Mouse (Mus musculus) fibroblast of lung, adult 2 months (primary cell): ENCODE data around the gene Pfdn6.
A peak's percentile ranks its signal among the peaks of the same experiment; 100 is the strongest.
"Not testable (repeated sequence)": the region's sequence is repeated elsewhere in the genome, so short reads cannot be mapped to it uniquely, and the experiment has no call there.

ENCODE experiments used
- DNase-seq: peaks from one replicate; pipeline ENCODE4 v3.0.0-alpha.2; 2011; ENCODE audit warnings: low read depth

Pfdn6 gene

DNA sequence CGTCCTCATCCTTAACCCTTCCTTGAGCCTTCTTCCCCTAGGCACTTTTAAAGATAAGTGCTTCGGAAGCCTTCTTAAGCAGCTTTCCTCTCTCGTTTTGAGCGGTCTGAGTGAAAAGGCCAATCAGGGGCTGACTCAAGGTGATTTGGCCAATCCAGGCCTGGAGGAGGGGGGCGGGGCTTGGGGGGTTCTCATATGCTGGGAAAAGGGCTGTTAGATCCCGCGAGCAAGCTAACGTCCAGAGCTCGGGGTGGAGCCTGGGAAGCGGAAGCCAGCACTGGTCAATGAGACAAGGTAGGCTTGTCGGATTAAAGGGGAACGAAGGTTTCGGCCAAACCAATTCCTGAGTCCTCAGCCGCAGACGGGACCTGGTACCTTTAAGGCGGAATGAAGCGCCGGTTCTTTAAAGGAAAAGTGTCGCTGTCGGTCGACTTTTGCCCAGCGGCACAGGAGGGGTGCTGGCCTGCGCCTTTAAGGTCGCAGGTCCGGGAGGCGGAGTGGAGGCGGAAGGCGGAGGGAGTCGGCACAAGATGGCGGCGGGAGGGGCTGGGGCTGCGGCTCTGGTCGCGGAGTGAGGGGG, 24.4 kb downstream of the Pfdn6 start, which contains the start of the genes Tapbp and Zbtb22:
Gene Tapbp, plus strand, starts transcription at position 229 of the 580 bp plus-strand sequence.
Gene Zbtb22, plus strand, starts transcription at position 234 of the 580 bp plus-strand sequence.
- peak; percentile 98 for DNase-seq

DNA sequence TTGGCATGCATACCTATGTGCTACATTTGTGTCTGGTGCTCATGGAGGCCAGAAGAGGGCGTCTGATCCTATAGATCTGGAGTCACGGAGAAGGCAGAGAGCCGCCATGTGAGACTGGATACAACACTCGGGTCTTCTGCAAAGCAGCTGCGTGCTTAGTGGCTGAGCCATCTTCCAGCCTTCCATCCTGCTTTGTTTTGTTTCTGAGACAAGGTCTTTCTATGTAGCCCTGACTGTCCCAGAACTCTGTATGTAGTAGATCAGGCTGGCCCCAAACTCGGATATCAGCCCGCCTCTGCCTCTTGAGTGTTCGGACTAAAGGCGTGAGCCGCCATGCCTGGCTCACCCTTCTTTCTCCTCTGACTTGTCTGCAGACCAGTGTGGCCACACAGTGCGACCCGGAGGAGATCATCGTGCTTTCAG, 25.2 kb downstream of the Pfdn6 start:
- no peak for DNase-seq

DNA sequence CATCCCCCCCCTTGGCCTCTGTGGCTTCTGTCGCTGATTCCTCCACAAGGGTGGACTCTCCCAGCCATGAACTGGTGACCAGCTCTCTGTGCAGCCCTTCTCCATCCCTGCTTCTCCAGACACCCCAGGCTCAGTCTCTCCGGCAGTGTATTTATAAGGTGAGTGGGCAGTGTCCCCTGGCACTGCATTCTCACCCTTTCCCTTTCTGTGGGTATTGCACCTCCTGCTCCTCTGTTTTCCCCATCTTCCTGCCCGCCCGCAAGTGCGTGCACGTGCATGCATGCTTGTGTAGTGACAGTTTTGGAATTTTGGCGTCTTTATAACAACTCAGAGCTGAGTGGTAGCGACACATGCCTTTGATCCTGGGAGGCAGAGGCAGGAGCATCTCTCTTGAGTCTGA, 26.2 kb downstream of the Pfdn6 start:
- no peak for DNase-seq

DNA sequence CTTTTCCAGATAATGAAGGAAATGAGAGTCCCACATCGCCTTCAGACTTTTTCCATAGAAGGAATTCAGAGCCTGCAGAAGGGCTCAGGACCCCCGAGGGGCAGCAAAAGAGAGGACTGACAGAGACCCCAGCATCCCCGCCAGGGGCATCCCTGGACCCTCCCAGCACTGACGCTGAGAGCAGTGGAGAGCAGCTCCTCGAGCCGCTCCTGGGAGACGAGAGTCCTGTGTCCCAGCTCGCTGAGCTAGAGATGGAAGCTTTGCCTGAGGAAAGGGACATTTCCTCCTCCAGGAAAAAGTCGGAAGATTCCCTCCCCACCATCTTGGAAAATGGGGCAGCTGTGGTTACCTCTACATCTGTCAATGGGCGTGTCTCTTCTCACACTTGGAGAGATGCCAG, 26.9 kb downstream of the Pfdn6 start:
- DNase-seq = no peak

DNA sequence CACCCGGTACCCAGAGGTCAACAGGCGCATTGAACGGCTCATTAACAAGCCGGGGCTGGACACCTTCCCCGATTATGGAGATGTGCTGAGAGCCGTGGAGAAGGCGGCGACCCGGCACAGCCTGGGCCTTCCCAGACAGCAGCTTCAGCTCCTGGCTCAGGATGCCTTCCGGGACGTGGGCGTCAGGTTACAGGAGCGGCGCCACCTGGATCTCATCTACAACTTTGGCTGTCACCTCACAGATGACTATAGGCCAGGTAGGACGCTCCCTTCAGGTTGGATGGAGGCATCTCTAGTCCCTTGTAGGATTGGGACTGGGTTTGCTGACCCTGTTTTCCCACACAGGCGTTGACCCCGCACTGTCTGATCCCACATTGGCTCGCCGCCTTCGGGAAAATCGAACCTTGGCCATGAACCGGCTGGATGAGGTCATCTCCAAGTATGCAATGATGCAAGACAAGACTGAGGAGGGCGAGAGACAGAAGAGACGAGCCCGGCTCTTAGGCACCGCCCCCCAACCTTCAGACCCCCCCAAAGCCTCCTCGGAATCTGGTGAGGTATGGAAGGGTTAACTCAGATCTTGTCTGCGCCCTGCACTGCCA, 28.2 kb downstream of the Pfdn6 start:
- no peak for DNase-seq

DNA sequence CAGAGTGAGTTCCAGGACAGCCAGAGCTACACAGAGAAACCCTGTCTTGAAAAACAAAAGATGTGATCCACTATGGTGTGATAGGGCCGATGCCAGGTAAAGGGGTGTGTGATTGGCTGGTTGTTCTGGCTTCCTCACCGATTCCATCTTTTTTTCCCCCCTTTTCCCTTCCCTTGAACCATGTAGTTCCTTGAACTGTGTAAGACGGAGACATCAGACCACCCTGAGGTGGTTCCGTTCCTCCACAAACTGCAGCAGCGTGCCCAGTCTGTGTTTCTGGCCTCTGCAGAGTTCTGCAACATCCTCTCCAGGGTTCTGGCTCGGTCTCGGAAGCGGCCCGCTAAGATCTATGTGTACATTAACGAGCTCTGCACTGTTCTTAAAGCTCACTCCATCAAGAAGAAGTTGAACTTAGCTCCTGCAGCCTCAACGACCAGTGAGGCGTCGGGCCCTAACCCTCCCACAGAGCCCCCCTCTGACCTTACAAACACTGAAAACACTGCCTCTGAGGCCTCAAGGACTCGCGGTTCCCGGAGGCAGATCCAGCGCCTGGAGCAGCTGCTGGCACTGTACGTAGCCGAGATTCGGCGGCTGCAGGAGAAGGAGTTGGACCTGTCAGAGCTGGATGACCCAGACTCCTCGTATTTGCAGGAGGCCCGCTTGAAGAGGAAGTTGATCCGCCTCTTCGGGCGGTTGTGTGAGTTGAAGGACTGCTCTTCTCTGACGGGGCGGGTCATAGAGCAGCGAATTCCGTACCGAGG, 28.9 kb downstream of the Pfdn6 start:
- DNase-seq = no peak

DNA sequence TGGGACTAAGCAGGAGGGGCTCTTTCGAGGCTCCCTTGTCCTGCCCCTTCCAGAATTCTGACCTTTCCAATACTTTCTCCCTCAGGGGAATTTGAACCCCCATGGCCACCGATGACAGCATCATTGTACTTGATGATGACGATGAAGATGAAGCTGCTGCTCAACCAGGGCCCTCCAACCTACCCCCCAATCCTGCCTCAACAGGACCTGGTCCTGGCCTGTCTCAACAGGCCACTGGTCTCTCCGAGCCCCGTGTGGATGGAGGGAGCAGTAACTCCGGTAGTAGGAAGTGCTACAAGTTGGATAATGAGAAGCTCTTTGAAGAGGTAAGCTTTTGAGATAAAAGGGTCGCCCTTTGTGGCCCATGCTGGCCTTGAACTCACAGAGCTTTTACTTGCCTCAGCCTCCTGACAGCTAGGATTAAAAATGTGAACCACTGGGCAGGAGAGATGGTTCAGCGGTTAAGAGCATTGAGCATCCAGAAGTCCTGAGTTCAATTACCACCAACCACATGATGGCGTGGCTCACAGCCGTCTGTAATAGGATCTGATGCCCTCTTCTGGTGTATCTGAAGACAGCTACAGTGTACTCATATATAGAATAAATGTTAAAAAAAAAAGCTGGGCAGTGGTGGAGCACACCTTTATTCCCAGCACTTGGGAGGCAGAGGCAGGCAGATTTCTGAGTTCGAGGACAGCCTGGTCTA, 29.6 kb downstream of the Pfdn6 start:
- no peak for DNase-seq

DNA sequence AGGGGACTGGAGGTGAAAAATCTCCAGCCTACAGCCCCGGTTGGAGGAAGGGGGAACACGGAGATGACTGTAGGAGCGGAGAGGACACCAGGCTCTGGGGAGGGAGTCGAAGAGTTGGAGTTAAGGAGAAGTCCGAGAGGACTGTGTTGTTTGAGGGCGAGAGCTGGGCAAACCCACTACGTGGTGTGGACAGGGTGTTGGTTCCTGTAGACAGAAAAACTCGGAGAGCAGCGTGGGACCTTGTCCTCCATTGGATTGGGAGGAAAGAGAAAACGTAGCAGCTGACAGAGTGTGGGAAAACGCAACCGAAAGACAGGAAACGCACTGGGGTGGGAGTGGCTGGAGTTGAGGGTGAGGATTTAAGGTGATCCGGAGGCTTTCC, 30.3 kb downstream of the Pfdn6 start:
- no peak for DNase-seq

DNA sequence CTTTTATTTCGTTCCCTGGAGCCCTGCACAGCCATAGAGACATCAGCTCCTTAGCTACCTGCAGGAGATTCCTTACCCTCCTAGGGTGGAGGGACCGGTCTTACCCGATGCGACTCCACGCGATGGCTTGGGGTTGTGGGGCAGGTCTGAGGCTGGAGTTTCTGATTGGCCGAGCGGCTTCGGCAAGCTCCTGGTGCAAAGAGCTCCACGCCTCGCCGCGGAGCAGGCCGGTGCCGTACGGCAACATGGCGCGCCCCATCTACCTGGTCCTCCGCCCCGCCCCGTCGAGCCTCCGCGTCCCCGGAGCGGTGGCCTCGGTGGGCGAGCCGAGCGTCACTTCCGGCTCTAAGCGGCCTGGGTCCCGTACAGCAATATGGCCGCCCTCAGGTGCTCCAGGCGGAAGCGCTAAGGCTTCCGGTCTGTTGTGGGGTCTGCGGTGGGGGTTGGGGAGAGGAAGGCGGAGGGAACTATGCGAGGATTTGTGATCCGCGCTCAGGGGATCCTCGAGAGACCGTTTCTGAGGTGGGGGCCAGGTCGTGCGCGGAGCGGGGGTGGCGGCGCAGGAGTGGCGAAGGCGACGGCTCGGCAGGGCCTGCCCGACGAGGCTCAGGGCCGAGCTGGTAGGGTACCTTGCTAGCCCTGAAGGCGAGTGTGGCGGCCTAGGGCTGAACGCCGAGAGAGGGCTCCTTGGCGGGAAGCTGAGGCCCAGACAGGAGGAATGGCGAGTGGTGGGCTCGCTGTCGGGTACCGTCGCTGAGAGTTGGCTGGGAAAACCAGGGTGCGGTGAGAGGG, 30.9 kb downstream of the Pfdn6 start, which contains the start of gene Daxx:
Gene Daxx, plus strand, starts transcription at position 338 of the 792 bp plus-strand sequence.
- peak; percentile 97 for DNase-seq

DNA sequence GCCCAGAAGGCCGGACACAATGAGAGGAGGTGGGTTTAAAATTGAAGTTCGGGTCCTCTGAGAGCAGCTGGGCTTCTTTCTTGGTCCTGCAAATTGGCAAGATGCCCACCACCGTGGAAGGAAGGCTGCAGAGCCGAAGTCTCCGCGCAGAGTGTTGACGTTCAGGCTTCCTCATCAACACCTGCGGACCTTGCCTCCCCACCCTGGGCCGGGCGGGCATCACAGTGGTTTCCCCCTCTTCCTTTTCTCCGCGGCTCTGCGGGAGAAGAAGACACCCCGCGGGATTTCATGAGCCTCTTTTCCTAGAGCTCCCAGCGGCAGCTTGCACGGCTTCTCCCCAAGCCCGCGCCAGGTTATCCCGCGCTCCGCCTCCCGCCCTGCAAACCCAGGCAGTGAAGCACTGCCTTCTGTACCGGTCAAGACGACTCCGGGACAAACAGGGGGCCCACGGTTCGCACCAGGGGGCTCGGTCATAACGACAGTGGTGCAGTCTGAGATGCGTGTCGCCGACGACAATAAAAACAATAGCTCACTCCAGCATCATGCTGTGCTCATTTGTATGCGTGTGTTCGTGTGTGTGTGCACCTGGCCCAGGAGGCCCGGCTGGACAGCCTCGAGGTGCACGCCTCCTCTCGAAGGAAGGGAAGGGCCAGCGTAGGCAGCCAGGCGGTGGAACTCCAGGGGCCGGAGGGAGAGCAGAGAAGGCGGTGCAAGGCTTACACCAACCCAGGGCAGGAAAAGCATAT, 31.6 kb downstream of the Pfdn6 start:
- no peak for DNase-seq

DNA sequence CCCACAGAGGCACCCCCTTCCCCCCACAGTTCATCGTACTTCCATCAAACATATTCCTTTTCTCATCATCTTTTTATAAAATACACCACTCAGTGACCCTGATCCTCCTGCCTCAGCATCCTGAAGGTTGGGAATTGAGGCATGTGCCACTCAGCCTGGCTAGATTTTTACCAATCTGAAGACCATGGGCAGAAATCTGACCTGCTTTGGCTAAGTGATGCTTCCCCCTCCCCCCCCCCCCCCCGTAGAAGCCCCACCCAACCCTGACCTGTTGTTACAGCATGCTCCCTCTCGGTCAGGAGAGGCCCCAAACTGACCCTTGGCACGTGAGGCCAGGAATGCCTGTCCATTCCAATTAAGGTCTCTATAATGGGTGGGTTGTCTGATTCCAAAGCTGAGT, 35.3 kb downstream of the Pfdn6 start, which contains the start of gene Platr17:
Gene Platr17, plus strand, starts transcription at position 301 of the 400 bp plus-strand sequence.
- DNase-seq = not testable (repeated sequence)

DNA sequence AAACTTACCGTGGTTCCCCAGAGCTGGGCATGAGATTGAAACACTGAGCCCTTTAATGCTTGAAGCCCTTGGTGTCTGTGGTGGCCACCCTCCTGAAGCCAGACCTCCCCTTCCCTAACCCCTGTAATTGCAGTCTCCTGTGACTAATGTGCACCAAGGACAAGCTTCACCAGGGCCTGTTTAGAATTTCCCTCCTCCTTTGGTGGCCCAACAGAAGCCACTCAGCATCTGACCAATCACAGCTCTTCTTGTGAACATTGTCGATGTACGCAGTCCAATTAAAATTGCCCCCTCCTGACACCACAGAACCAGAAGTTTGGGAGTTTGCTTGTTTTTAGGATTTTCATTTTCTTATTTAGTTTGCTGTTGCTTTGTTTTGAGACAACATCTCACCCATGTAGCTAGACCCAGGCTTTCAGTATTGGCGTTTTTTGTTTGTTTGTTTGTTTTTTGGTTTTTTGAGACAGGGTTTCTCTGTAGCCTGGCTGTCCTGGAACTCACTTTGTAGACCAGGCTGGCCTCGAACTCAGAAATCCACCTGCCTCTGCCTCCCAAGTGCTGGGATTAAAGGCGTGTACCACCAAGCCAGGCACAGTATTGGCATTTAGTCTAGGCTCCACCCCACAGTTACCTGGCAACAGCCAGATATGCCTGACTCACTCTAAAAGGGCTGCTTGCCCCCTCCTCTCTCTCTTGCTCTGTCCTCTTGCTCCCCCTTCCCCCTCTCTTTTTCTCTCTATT, 36.1 kb downstream of the Pfdn6 start:
- DNase-seq = not testable (repeated sequence)

DNA sequence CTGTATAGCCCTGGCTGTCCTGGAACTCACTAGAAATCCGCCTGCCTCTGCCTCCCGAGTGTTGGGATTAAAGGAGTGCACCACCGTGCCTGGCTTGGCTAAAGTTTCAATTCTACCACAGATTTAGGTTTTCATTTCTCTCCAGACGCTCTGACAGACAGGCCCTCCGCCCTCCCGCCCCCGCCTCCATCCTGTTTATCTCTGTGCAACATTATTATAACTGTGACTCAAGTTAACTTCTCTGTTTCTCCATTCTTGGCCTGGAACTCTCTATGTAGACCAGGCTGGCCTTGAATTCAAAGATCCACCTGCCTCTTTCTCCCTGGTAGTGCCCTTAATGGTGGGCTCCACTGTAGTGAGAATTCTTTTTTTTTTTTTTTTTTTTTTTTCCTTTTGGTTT, 37.7 kb downstream of the Pfdn6 start:
- DNase-seq = no peak

DNA sequence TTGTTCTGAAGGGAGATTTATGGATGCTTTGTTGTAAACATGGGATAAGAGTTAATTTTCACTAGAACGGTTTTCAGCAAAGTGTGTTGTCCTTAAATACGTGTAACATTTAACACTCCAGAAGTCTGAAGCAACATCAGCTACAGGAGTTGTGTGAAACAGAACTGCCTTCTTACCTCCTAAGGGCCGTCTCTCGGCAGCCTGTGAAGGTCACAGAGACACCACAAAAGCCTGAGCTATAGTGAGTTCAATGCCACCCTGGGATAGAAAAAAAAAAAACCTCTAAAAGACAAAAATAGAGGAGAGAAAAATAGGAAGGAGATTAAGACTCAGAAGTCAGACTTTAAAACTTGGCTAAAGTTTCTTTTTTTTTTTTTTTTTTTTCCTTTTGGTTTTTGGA, 38.1 kb downstream of the Pfdn6 start:
- DNase-seq = no peak

DNA sequence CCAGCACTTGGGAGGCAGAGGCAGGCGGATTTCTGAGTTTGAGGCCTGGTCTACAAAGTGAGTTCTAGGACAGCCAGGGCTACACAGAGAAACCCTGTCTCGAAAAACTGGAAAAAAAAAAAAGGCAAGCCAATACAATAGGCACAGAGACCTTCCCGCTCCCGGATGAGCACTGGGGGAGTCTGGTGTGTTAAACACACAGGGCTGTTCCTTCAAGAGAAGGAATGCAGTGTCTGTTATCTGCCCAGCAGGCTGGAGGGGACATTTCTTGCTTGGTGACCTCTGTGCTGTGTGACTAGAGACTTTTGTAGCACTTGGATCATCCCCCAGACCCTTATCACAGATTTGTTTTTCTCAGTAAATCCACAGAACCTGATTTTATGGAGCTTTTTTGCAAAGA, 38.5 kb downstream of the Pfdn6 start:
- DNase-seq = no peak

DNA sequence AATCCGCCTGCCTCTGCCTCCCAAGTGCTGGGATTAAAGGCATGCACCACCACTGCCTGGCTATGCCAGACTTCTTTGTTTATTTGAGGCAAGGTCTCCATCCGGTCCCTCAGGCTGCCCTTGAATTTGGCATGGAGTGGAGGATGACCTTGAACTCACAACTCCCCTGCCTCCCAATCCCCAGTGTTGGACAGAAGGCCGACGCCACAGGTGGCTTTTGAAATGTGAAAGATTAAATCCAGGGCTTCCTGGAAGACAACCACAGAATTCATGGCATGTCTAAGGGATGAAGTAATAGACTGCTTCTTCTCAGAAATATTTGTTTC, 39.2 kb downstream of the Pfdn6 start:
- no peak for DNase-seq

DNA sequence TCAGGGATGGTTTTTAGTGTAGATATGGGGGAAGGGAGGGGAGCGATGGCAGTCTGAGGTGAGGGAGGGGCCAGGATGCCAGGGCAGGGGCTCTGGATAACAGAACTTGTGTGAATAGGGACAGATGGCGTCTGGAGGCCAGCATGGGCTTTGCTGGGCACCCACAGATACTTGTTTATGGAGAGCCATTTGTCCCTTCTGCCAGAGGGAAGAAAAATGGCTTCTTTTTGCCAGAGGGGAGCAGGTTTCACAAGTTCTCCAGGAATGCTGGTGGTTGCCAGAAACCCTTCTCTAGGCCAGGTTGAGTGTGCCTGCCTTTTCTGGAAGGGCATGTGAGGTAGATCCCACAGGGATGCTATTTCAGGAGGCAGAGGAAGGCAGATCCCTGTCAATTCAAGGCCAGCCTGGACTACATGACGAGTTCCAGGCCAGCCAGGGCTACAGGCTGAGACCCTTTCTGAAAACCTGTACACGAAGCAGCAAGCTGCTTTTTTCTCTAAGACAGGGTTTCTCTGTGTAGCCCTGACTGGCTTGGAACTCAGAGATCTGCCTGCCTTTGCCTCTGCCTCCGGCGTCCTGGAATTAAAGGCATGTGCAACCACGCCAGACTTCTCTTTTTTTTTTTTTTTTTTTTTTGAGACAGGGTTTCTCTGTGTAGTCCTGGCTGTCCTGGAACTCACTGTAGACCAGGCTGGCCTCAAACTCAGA, 39.7 kb downstream of the Pfdn6 start:
- DNase-seq = no peak

DNA sequence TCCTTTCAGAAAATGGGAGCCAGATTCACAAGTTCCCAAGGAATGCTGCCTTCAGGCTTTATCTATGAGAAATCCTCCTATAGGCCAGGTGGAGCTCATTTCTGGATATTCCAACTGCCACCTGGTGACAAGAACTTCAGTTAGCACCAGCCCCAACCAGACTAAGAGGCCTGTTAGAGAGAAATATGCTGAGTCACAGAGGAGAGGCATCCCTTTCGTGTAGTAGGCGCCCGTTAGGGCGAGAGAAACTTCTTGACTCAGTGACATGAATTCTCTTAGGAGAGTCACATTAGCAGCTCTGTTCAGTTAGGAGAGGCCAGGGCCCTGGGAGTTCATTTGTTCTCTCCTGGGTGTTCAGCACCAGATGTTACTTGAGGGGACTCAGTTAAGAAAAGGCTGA, 40.5 kb downstream of the Pfdn6 start:
- no peak for DNase-seq

DNA sequence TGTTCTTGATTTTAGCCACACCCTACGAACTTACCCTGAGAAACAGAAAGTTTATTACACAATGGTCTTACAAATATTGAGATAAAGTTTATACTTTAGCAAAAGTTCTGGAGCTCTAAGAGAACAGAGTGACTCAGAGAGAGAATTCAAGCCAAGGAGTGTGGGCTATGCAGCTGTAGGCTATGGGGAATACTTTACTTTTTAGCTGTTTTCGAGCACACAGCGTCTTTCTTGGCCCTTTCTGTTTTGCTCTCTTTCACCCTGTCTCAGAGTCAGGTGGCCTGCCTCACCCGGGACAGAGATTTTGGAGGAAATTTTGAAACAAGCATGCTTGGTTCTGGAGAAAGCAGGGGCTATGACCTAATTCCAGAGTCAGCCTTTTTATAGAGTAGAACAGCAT, 42.0 kb downstream of the Pfdn6 start:
- DNase-seq = peak; percentile 55
